Mouse (Mus musculus) cortical plate, adult 2 months (tissue): Measurements from ENCODE around the gene Mlst8.

Source experiments
- CTCF ChIP-seq: fragments of 200-500 bp; IDR thresholded peaks from 2 replicates; pipeline ENCODE4 v1.5.1; 2011; ENCODE audit warnings: mild to moderate bottlenecking, control low read depth, low read length; ENCODE audit not compliant: insufficient read depth; ENCODE audit errors: extremely low read depth
- POLR2A ChIP-seq: fragments of 200-500 bp; IDR thresholded peaks from 2 replicates; pipeline ENCODE4 v1.6.1; 2011; ENCODE audit warnings: mild to moderate bottlenecking, low read length, control low read depth; ENCODE audit not compliant: insufficient read depth; ENCODE audit errors: extremely low read depth

DNA sequence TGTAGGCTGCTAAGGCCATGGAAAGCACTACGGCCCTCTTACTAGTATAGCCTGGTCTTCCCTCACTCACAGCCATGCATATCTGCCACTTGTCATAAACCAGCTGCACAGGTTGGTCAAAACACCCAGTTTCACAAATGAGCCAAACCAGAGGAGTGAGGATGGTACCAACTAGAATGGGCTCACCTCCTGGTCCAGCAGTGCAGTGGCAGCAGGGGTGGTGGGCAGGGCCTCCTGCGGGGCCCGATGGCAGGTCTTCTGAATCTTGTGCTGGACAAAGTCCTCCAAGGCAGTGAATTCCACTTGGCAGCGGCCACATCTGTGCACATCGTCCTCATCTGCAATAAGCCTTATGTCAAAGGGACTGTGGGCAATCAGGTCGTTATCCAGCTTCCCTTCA is 27.7 kb downstream of the Mlst8 start:
- TF ChIP-seq CTCF (no peak), POLR2A (no peak)
